Mouse (Mus musculus) liver, embryonic 11.5 days (tissue): ENCODE data around the gene H2-DMb1. TPM values are rescaled to one million over a fixed set of nuclear protein-coding genes. Genes with fewer than 3 reads are reported as not detected.
A peak's percentile ranks its signal among the peaks of the same experiment; 100 is the strongest.

Experiments
- ATAC-seq: fragments of 200-750 bp; cut with Nextera tagmentation; replicated peaks from 2 replicates; pipeline ENCODE4 v1.8.0; 2017; ENCODE audit warnings: moderate number of reproducible peaks, mild to moderate bottlenecking, moderate TSS enrichment, moderate library complexity; ENCODE audit not compliant: low FRiP score
- DNase-seq: peaks from one replicate; pipeline ENCODE4 v3.0.0-alpha.2; 2017; ENCODE audit warnings: low spot score
- H3K27ac ChIP-seq: fragments of 300-500 bp; sonication (generic); 2 replicates; pipeline ENCODE4 v1.5.1; 2014; ENCODE audit warnings: mild to moderate bottlenecking, low read depth, low read length, control low read depth
- H3K27me3 ChIP-seq: fragments of 300-500 bp; sonication (generic); replicated peaks from 2 replicates; pipeline ENCODE4 v1.6.1; 2014; ENCODE audit warnings: low read length, mixed read lengths; ENCODE audit not compliant: control insufficient read depth, insufficient read depth
- H3K36me3 ChIP-seq: fragments of 300-500 bp; sonication (generic); 2 replicates; pipeline ENCODE4 v1.6.1; 2014; ENCODE audit warnings: mild to moderate bottlenecking, low read length, moderate library complexity, mixed read lengths; ENCODE audit not compliant: control insufficient read depth, insufficient read depth
- H3K4me1 ChIP-seq: fragments of 300-500 bp; sonication (generic); replicated peaks from 2 replicates; pipeline ENCODE4 v1.6.1; 2014; ENCODE audit warnings: low read length, mixed read lengths; ENCODE audit not compliant: control insufficient read depth, insufficient read depth
- H3K4me2 ChIP-seq: fragments of 300-500 bp; sonication (generic); 2 replicates; pipeline ENCODE4 v1.6.1; 2014; ENCODE audit warnings: mild to moderate bottlenecking, control low read depth, moderate library complexity
- H3K4me3 ChIP-seq: fragments of 300-500 bp; sonication (generic); 2 replicates; pipeline ENCODE4 v1.5.1; 2014; ENCODE audit warnings: low read depth, low read length, control low read depth
- H3K9ac ChIP-seq: fragments of 300-500 bp; sonication (generic); 2 replicates; pipeline ENCODE4 v1.6.1; 2014; ENCODE audit warnings: low read depth, low read length, control low read depth
- H3K9me3 ChIP-seq: fragments of 300-500 bp; sonication (generic); 2 replicates; pipeline ENCODE4 v1.6.1; 2016; ENCODE audit warnings: low read length, inconsistent platforms, mixed read lengths; ENCODE audit not compliant: control insufficient read depth
- WGBS: fragments of 180-500 bp; shearing (Covaris S2); extraction: QIAGEN DNeasy Blood & Tissue Kit; methylation state at CpG from one replicate; pipeline ENCODE4 v1.1.7; 2014; 5-methylcytosine and 5-hydroxymethylcytosine counted together
- polyA plus RNA-seq: library from polyadenylated mRNA; unstranded; fragments of >200 nt; fragmentation: Nextera tagmentation; extraction: Ambion mirVana; gene quantifications from 2 replicates; pipeline ENCODE4 v1.2.1, GENCODE M21; 2014

H2-DMb1 gene
- polyA plus RNA-seq, 1 experiment from 2014 or later, result 0.19 TPM

DNA sequence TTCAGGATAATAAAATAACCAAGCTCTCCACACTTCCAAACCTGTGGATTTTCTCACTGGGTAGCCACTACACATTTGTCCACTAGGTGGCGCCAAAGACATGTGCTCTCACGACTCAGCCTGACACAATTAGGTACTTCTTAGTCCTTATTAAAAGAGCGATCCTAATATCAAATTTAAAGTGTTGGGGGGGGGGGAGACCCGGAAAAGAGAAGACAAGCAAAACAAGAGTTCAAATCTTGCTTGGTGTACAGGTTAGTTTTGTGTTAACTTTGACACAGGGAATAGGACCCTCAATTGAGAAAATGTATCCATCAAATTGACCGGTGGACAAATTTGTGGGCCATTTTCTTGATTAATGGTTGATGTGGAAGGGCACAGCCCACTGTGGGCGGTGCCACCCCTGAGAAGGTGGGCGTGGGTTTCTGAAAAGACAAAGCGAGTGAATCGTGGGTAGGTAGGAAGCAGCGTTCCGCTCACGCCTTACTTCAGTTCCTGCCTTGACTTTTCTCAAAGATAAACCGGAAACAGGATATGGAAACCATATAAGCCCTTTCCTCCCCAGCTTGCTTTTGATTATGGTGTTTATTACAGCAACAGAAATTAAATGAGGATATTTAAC is 18.1 kb downstream of the H2-DMb1 start:
- H3K4me2 ChIP-seq, result peak overlapping the region; percentile 0; the same call in 1 of the 2 replicates

DNA sequence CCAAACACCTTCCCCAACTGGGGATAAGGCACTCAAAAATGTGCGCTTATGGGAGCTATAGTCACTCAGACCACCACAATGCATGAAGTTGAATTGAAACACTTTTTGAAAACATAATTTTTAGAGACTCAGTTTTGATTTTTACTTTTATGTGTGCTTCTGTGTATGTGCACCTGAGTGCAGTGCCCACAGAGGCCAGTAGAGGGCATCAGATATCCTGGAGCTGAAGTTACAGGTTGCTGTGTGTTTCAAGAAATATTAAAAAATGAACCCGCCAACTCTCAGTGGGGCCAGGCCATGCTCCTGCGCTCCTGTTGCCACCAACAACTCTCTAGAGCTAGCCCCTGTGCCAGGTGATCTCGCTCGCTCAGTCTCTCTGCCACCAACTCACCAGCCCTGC is 19.7 kb downstream of the H2-DMb1 start:
- no peak for ATAC-seq
- H3K4me1 ChIP-seq, result no peaks in the 10 kb centered on the region
- H3K27me3 ChIP-seq, result no peaks in the 10 kb centered on the region; the same call in 1 of the 2 replicates
- no peaks in the 10 kb centered on the region for H3K36me3 ChIP-seq
- no peak overlapping the region for H3K4me3 ChIP-seq
- peaks cover 8% of the 10 kb centered on the region; the same call in 1 of the 2 replicates for H3K9me3 ChIP-seq
- WGBS, result 93% methylated on average over 5 of the region's 5 CpGs
- no peak overlapping the region for H3K9ac ChIP-seq
- no peak for DNase-seq
- H3K4me2 ChIP-seq, result no peak overlapping the region
- H3K27ac ChIP-seq, result no peak overlapping the region

More for the DNA sequence above, 18.1 kb downstream of the H2-DMb1 start:
- WGBS, result 26% methylated on average over 13 of the region's 13 CpGs
- no peak overlapping the region for H3K27ac ChIP-seq
- H3K36me3 ChIP-seq, result no peaks in the 10 kb centered on the region
- H3K27me3 ChIP-seq, result no peaks in the 10 kb centered on the region; the same call in 1 of the 2 replicates
- no peak overlapping the region for H3K4me3 ChIP-seq
- no peaks in the 10 kb centered on the region for H3K4me1 ChIP-seq
- DNase-seq (peak; percentile 60), ATAC-seq (no peak)
- H3K9me3 ChIP-seq, result peaks cover 4% of the 10 kb centered on the region; the same call in 1 of the 2 replicates
- no peak overlapping the region for H3K9ac ChIP-seq

DNA sequence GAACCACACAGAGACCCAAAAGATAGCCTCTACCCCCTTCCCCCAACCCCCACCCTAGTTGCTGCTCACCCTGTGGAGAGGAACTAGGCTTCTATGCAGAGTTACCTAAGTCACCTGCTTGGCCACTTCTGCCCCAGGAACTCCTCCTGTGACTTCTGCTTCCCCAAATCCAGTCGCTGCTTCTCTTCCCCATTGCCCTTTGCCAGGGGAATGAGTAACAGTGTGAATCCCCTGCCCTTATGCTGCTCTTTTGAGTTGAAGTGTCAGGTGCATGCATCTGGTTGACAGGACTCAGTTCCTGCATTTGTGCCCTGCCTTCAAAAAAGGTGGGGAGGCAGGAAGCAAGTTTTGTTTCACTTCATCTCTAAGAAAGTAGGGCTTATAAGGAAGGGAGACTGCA is 21.2 kb downstream of the H2-DMb1 start:
- Histone ChIP-seq H3K4me2 (no peak overlapping the region), H3K4me3 (no peak overlapping the region), H3K9me3 (peaks cover 8% of the 10 kb centered on the region; the same call in 1 of the 2 replicates), H3K27ac (no peak overlapping the region), H3K27me3 (no peaks in the 10 kb centered on the region; the same call in 1 of the 2 replicates), H3K36me3 (no peaks in the 10 kb centered on the region), H3K9ac (no peak overlapping the region), H3K4me1 (no peaks in the 10 kb centered on the region)
- DNase-seq (no peak), ATAC-seq (no peak)
- WGBS, result 43% methylated on average over 1 of the region's 1 CpGs

DNA sequence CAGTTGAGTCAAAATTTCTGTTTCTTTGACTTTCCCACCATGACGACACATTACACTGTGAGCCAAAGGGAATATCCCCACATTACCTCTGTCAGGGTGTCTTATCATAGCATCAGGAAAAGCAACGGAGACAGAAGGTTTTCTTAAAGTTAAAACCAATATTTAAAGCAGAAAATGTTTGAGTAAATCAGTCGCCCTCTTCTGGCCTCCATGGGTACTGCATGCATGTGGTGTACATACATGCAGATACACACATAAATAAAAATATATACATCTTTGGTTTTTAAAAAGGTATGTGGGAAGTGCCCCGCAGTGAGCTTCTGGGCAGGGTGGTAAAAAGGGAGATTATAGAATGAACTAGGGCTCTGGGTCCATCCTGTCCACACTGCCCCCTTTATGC is 24.3 kb downstream of the H2-DMb1 start:
- DNase-seq (no peak), ATAC-seq (no peak)
- Histone ChIP-seq H3K27ac (no peak overlapping the region), H3K4me1 (no peaks in the 10 kb centered on the region), H3K36me3 (no peaks in the 10 kb centered on the region), H3K4me3 (no peak overlapping the region), H3K9me3 (peaks cover 8% of the 10 kb centered on the region; the same call in 1 of the 2 replicates), H3K27me3 (peaks cover 2% of the 10 kb centered on the region; the same call in 1 of the 2 replicates), H3K9ac (no peak overlapping the region), H3K4me2 (no peak overlapping the region)
- 62% methylated on average over 4 of the region's 4 CpGs for WGBS

DNA sequence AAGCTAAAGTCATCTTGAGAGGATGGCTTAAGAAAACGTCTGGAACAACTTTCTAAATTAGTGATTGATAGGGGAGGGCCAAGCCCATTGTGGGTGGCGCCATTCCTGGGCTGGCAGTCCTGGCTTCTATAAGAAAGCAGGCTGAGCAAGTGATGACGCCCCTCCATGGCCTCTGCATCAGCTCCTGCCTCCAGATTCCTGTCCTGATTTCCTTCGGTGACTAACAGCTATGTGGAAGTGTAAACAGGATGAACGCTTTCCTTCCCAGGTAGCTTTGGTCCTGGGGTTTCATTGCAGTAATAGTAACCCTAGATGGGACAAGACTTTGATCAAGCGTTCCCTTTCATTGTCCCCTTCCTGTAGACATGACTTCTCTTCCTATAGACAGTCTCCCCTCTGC is 26.1 kb downstream of the H2-DMb1 start:
- WGBS, result 63% methylated on average over 6 of the region's 6 CpGs
- Histone ChIP-seq H3K36me3 (no peaks in the 10 kb centered on the region), H3K27ac (no peak overlapping the region), H3K27me3 (peaks cover 7% of the 10 kb centered on the region), H3K9ac (no peak overlapping the region), H3K9me3 (peaks cover 4% of the 10 kb centered on the region; the same call in 1 of the 2 replicates), H3K4me3 (no peak overlapping the region), H3K4me2 (no peak overlapping the region), H3K4me1 (no peaks in the 10 kb centered on the region)
- ATAC-seq, result no peak
- no peak for DNase-seq

DNA sequence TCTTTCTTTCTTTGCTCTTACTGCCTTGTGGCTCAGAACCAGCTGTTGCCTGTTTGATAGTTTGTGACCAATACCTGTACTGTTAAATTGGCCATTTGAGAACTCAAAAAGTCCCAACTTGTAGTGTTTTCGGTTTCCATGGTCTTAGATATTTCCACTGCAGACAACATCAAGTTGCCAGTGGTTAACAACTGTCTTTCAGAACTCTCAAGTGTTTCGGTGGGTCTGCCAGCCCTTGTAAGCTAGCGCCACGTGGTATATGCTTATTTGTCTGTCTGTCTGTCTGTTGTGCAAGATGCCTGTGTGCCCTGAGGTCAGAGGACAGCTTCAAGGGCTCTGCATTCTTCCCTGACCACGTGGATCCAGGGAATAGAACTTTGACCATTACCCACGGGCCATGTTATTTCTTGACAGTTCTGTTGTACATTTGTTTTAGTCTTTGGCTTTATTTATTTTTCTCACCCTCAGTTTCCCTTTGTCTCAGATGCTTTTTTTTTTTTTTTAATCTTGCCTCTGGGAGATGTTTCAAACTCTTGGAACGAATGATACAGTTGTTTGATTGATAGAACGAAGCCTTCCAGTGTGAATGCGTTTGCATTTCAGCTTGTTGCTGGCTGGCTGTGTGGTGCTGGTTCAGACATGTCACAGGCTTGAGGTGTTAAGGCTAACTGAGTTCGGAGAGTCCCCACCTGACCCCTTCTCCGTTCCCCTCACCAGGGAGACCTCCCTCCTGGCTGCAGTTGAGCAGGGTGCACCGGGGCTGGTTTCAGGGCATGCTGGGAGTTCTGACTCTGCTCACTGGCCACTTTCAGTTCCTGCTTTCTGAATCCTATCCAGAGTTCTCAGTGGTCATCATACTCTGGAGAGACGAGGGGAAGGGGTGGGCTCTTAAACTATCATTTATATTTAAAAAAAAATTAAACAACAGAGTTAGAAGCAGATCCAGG is 27.3 kb downstream of the H2-DMb1 start:
- H3K9ac ChIP-seq, result no peak overlapping the region
- peaks cover 4% of the 10 kb centered on the region; the same call in 1 of the 2 replicates for H3K9me3 ChIP-seq

DNA sequence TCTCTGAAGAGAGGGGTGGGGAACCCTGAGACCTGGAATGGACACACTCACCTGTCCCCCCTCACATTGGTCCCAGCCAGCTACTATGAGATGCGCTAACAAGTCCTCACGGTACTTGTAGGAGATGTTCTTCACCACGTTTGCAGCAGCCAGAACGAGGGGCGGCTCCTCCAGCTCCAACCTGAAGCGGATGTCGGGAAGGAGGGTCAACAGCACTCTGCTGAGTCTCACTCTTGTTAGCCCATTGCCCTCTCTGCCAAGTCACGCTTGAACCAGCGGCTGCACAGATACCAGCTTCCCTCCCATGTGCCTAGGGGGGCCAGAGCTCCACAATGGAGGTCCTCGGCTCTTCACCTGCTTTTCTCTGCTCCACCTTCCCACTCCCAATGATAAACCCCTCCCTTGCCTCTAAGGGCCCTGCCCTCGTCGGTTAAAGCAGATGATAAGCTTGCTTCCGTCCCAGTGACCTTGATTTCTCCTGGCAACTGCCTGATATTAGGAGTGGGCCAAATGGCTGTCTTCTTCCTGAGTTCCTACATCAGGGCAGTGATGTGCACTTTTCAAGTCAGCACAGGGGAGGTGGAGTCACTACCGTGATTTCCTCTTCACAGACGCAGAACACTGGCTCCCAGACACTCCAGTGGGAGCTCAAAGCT is 30.8 kb downstream of the H2-DMb1 start:
- peaks cover 7% of the 10 kb centered on the region for H3K4me1 ChIP-seq
- no peaks in the 10 kb centered on the region for H3K36me3 ChIP-seq
- H3K4me3 ChIP-seq, result no peak overlapping the region
- 62% methylated on average over 15 of the region's 15 CpGs for WGBS
- peaks cover 33% of the 10 kb centered on the region for H3K27me3 ChIP-seq
- no peak overlapping the region for H3K4me2 ChIP-seq
- ATAC-seq, result no peak
- no peak overlapping the region for H3K27ac ChIP-seq
- no peaks in the 10 kb centered on the region for H3K9me3 ChIP-seq
- DNase-seq, result no peak
- no peak overlapping the region for H3K9ac ChIP-seq

More for the DNA sequence above, 27.3 kb downstream of the H2-DMb1 start:
- Histone ChIP-seq H3K4me2 (no peak overlapping the region), H3K27ac (no peak overlapping the region), H3K4me1 (no peaks in the 10 kb centered on the region), H3K27me3 (peaks cover 10% of the 10 kb centered on the region), H3K4me3 (no peak overlapping the region), H3K36me3 (no peaks in the 10 kb centered on the region)
- 64% methylated on average over 13 of the region's 13 CpGs for WGBS
- ATAC-seq (no peak), DNase-seq (no peak)

DNA sequence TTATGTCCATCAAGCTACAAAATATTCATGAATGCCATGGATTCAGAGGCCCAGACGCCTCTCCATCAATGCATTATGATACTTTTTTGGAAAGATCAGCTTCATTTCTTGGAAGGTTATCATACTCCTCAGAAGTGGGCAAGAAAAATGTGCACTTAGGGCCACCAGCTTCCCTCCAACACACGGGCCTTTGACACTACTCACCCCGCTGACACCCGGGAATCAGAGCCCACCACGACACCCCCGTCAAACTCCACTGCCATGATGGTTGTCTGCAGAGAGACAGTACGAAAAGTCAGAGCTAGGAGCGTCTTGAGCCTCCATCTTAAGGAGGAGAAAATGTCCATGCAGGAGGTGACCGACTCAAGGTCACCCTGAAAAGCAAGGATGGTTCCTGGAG is 32.7 kb downstream of the H2-DMb1 start:
- H3K4me2 ChIP-seq, result no peak overlapping the region
- H3K9ac ChIP-seq, result no peak overlapping the region
- no peak overlapping the region for H3K27ac ChIP-seq
- ATAC-seq (no peak), DNase-seq (no peak)
- 81% methylated on average over 9 of the region's 9 CpGs for WGBS
- peaks cover 7% of the 10 kb centered on the region for H3K4me1 ChIP-seq
- no peak overlapping the region for H3K4me3 ChIP-seq
- H3K9me3 ChIP-seq, result no peaks in the 10 kb centered on the region
- H3K27me3 ChIP-seq, result peaks cover 49% of the 10 kb centered on the region
- no peaks in the 10 kb centered on the region for H3K36me3 ChIP-seq
